Mouse (Mus musculus): ENCODE data around the gene Rfx2. TPM values are rescaled to one million over a fixed set of nuclear protein-coding genes. Genes with fewer than 3 reads are reported as not detected.

The Rfx2 gene
- polyA plus RNA-seq, 1 experiment from 2014 or later: 5.4 TPM

DNA sequence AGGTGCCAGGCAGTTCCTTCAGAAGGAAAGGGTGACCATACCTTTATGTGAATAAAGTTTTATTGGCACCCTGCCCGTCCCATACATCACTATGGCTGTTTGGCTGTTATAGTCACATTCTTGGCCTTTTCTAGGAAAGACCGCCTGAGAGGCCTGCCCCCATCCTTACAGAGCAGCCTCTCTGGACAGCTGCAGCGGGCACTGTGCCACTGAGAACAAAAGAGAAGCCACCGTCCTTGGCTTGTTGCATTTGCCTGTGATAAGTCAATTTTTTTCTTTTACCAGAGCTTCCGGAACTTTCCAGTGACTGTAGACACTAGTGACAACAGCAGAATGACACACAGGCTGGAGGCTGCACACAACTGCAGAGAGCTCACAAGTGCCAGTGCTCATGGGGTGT, 25.9 kb downstream of the Rfx2 start:
- Histone ChIP-seq H3K9ac (no peak overlapping the region), H3K27me3 (replicated peaks) (no peaks in the 10 kb centered on the region), H3K9me3 (no peaks in the 10 kb centered on the region), H3K27ac (no peak overlapping the region), H3K4me1 (peaks cover 4% of the 10 kb centered on the region), H3K4me3 (no peak overlapping the region), H3K36me3 (replicated peaks) (no peaks in the 10 kb centered on the region), H3K4me2 (no peak overlapping the region)
- ATAC-seq (replicated peaks): no peak
- 69% methylated on average over 5 of the region's 5 CpGs for WGBS

DNA sequence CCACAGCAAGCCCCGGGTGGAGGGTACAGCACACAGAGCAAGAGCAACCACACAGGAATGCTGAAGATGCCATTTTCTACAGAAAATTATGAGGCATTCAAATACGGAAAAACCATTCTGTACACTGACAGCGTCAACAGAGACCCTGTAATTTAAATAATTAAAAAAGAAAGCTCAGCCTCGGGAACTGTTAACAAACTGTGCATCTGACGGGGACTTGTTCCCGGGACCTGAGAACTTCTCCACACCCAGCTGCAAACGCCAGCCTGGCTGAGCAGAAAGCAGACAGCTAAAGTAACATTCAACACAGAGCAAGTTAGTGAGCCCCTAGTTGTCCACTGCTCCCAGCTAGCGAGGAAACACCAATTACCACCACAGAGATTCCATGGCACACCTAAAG, 28.7 kb downstream of the Rfx2 start:
- ATAC-seq (replicated peaks): no peak
- Histone ChIP-seq H3K4me2 (no peak overlapping the region), H3K9me3 (no peaks in the 10 kb centered on the region), H3K4me1 (no peaks in the 10 kb centered on the region), H3K27ac (no peak overlapping the region), H3K4me3 (no peak overlapping the region), H3K36me3 (replicated peaks) (no peaks in the 10 kb centered on the region), H3K27me3 (replicated peaks) (no peaks in the 10 kb centered on the region), H3K9ac (no peak overlapping the region)
- 83% methylated on average over 8 of the region's 8 CpGs for WGBS

DNA sequence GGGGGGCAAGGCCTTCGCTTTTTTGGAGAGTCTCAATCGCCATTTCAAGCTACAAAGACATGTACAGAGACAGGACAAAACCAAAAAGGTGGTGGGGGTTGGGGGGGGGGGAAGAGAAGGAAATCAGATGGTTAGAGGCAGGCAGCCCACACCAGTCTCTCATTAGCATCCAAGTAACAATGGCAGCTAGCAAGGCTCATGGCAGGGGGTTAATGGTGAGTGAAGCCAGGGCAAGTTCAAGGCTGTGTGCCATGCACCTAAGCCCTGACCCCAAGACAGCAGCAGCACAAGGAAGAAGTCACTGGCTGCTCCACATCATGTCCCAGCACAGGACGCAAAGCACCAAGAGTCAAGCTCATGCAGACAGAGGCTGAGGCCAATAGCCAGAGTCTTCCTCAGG, 31.5 kb downstream of the Rfx2 start:
- H3K4me2 ChIP-seq: no peak overlapping the region
- H3K9me3 ChIP-seq: no peaks in the 10 kb centered on the region
- H3K4me1 ChIP-seq: no peaks in the 10 kb centered on the region
- no peak overlapping the region for H3K4me3 ChIP-seq
- ATAC-seq (replicated peaks): no peak
- H3K27me3 ChIP-seq (replicated peaks): no peaks in the 10 kb centered on the region
- 64% methylated on average over 3 of the region's 3 CpGs for WGBS
- no peaks in the 10 kb centered on the region for H3K36me3 ChIP-seq (replicated peaks)
- H3K9ac ChIP-seq: no peak overlapping the region
- H3K27ac ChIP-seq: no peak overlapping the region

DNA sequence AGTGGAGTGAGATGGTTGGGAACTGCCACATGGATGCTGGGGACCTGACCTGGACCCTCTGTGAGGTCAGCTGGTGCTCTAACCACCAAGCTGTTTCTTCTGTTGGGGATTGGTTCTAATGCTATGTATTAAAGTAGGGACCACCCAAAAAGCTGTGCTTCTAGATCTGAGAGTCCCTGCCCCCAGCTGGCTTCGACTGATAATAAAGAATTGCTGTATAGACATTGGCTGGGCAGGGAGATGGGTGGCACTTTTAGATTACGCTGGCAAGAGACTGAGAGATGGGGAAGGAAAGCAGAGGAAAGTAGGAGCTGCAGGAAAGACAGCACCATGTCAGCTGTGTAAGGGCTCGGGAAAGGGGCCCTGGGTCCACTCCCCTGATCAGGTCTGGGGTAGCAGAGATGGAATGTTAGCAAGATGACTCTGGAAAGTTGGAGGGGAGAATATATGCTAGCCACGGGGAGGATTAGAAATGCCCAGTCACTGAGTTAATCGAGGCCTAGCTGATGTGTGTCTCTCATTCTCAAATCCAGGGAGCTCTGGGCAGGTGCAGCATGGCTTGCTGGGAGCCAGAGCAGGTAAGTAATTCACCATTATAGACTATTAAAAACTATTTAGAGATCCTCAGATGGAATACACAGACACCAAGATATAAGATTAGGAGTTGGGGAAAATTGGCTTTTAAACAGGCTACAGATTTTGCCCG, 37.0 kb downstream of the Rfx2 start:
- no peaks in the 10 kb centered on the region for H3K36me3 ChIP-seq (replicated peaks)
- no peaks in the 10 kb centered on the region for H3K9me3 ChIP-seq
- H3K4me1 ChIP-seq: no peaks in the 10 kb centered on the region
- no peak overlapping the region for H3K27ac ChIP-seq
- H3K9ac ChIP-seq: no peak overlapping the region
- no peak for ATAC-seq (replicated peaks)
- WGBS: 69% methylated on average over 6 of the region's 6 CpGs
- H3K27me3 ChIP-seq (replicated peaks): no peaks in the 10 kb centered on the region
- no peak overlapping the region for H3K4me2 ChIP-seq
- H3K4me3 ChIP-seq: no peak overlapping the region

DNA sequence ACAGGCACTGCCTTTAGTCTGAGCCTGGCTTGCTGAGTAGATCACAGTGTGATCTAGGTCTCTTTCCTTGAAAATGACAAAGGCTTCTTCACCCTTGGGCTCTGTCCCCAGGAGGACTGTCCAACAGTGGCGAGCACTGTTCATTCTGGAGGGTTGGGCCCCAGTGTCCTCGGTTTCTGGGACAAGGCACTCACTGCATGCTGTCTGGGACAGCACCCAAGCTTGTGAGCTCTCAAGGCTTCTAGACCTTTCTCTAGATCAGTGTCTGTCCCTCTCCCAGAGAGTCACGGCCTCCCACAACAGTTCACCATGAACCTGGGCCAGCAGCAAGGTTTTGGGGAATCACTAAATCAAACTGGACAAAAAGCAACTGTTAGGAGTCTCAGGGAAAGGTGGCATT, 38.2 kb downstream of the Rfx2 start:
- WGBS: 84% methylated on average over 3 of the region's 3 CpGs
- Histone ChIP-seq H3K4me2 (no peak overlapping the region), H3K27ac (no peak overlapping the region), H3K36me3 (replicated peaks) (no peaks in the 10 kb centered on the region), H3K4me1 (no peaks in the 10 kb centered on the region), H3K27me3 (replicated peaks) (no peaks in the 10 kb centered on the region), H3K9ac (no peak overlapping the region), H3K4me3 (no peak overlapping the region), H3K9me3 (no peaks in the 10 kb centered on the region)
- no peak for ATAC-seq (replicated peaks)

DNA sequence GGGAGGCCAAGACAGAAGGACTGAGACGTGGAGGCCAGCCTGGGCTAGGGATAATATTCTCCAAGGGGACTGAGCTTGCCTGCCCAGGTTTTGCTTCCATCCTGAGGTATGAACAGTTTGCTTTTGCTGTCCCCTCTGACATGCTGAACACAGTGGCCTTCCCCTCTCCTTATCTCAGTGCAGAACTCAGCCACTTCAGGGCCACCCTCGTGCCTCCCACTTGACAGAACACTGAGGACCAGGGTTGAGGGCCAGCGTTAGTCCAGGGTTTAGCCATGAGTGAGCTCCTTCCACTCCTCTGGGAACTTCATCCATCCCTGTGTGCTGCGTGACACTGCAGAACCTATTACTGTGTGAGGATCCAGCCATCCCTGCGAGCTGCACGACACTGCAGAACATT, 41.5 kb downstream of the Rfx2 start:
- 89% methylated on average over 6 of the region's 6 CpGs for WGBS
- H3K4me2 ChIP-seq: no peak overlapping the region
- H3K4me3 ChIP-seq: no peak overlapping the region
- H3K4me1 ChIP-seq: no peaks in the 10 kb centered on the region
- ATAC-seq (replicated peaks): no peak
- H3K9me3 ChIP-seq: no peaks in the 10 kb centered on the region
- H3K27ac ChIP-seq: no peak overlapping the region
- no peak overlapping the region for H3K9ac ChIP-seq
- no peaks in the 10 kb centered on the region for H3K27me3 ChIP-seq (replicated peaks)
- H3K36me3 ChIP-seq (replicated peaks): no peaks in the 10 kb centered on the region

DNA sequence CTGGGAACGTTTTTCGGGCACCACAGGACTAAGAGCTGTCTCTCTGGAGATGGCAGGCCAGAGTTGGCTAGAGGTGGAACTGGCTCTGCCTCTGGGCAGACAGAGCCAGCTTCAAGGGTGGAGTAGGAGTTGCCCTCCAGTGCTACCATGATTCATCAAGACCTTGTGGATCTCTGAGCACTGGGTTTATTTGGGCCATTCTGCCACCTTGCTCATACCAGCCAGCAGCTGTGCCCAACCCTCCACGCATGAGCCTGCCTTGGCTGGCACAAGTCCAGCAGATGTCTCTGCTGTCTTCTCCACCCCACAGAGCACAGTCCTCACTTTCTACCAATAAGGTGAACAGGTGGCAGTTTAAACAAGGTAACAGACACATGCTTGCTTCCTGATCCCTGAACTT, 41.9 kb downstream of the Rfx2 start:
- no peak for ATAC-seq (replicated peaks)
- no peaks in the 10 kb centered on the region for H3K36me3 ChIP-seq (replicated peaks)
- no peaks in the 10 kb centered on the region for H3K4me1 ChIP-seq
- no peak overlapping the region for H3K4me2 ChIP-seq
- H3K9ac ChIP-seq: no peak overlapping the region
- H3K9me3 ChIP-seq: no peaks in the 10 kb centered on the region
- no peaks in the 10 kb centered on the region for H3K27me3 ChIP-seq (replicated peaks)
- no peak overlapping the region for H3K4me3 ChIP-seq
- no peak overlapping the region for H3K27ac ChIP-seq
- WGBS: 77% methylated on average over 3 of the region's 3 CpGs

DNA sequence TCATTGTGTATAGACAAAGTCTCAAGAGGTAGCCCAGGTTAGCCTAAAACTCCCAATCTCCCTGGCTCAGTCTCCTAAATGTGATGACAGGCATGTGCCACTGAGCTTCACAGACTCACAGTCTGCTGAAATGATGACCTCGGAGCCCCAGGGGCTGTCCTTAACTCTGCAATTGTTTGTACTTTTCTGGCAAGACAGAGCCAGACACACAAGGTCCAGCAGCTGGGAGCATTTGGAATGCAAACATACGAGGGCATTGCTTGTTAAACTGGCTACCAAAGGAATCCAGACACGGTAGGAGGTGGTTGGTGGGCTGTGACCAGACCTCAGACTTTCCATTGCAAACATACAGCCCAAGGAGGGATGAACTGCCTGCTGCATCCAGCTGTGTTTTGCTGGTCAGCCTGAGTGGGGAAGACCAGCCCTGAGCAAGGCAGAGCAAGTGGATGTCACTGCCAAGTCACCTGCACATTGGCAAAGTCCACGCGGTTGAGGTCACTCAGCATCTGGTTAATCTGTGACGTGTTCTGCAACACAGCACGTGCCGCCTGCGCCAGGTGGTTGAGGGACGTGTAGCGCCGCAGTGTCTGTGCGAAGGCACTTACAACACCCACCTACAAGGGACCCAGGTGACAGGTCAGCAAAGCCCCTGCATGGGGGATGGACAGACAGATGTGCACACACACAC, 50.4 kb downstream of the Rfx2 start:
- Histone ChIP-seq H3K4me3 (no peak overlapping the region), H3K27me3 (replicated peaks) (no peaks in the 10 kb centered on the region), H3K4me1 (no peaks in the 10 kb centered on the region), H3K9me3 (no peaks in the 10 kb centered on the region), H3K9ac (no peak overlapping the region), H3K36me3 (replicated peaks) (no peaks in the 10 kb centered on the region), H3K27ac (no peak overlapping the region), H3K4me2 (no peak overlapping the region)
- ATAC-seq (replicated peaks): no peak
- WGBS: 89% methylated on average over 13 of the region's 13 CpGs

DNA sequence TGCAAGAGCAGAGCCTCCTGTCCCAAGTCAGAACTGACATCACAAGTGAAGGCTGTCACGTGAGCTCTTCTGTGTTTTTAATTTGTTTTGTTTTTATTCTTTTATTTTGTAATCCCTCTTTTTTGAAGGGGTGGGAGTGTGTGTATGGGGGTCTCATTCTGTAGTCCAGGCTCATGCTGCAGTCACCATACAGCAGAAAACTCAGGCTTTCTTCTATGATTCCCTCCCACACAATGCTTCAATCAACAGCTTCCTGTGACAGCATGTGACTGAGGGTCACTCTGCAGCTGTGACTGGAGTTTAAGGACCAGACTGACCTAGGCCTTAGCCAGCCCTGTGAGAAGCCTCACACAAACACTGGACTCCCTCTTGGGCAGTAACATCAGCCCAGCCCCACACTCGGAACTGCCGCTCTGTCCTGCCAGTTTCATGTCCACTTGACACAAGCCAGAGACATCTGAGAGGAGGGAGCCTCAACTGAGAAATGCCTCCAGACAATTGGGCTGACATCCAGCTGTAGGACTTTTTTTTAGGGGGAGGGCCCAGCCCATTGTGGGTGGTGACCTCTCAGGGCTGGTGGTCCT, 51.9 kb downstream of the Rfx2 start:
- Histone ChIP-seq H3K27ac (no peak overlapping the region), H3K9ac (no peak overlapping the region), H3K36me3 (replicated peaks) (no peaks in the 10 kb centered on the region), H3K27me3 (replicated peaks) (no peaks in the 10 kb centered on the region), H3K4me2 (no peak overlapping the region), H3K4me1 (no peaks in the 10 kb centered on the region), H3K9me3 (no peaks in the 10 kb centered on the region), H3K4me3 (no peak overlapping the region)
- ATAC-seq (replicated peaks): no peak
- WGBS: 37% methylated on average over 3 of the region's 3 CpGs

DNA sequence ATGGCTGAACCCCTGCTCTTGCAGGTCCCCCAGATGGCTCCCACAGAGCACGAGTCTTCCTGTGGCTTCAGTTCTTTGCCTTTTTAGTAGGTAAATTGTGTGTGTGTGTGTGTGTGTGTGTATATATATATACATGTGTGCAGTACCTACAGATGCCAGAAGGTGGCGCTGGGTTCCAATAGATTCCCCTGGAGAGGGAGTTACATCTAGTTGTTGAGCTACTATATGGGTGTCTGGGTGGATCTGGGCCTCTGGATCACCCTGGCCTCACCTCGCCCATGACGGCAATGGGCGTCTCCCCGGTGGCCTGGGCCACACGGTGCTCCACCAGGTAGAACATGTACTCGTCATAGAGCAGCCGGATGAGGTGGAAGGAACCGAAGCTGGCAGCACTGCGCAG, 53.2 kb downstream of the Rfx2 start:
- no peak for ATAC-seq (replicated peaks)
- 88% methylated on average over 11 of the region's 11 CpGs for WGBS

DNA sequence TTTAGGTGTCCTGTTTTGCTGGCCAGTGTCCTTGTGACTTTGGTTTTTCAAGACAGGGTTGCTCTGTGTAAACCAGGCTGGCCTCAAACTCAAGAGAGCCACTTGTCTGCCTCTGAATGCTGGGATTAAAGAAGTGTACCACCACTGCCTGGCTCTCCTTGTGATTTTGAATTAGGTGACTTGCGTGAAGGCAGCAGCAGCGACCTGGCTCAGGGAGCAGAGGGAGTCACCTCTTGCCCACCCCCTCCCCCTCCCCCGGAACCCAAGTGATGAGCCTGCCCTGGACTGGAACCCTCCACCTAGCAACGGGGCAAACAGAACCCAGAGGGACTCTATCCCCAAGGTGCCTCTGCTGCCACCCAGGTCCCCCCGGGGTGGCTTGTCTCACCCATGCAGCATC, 60.9 kb downstream of the Rfx2 start, which contains the start of gene Prr22:
Prr22 (plus strand) TSS at position 301 of the 400 bp plus-strand sequence.
- Histone ChIP-seq H3K27ac (no peak within 1 kb of the TSS), H3K27me3 (replicated peaks) (no peaks in the 10 kb centered on the region), H3K9ac (no peak within 1 kb of the TSS), H3K4me3 (no peak within 1 kb of the TSS), H3K4me2 (no peak within 1 kb of the TSS), H3K4me1 (peaks cover 7% of the 10 kb centered on the region), H3K36me3 (replicated peaks) (peaks cover 30% of the 10 kb centered on the region; the same call in 1 of the 2 replicates), H3K9me3 (no peaks in the 10 kb centered on the region)
- no peak for ATAC-seq (replicated peaks)
- WGBS: 94% methylated on average over 5 of the region's 5 CpGs

More for the DNA sequence above, 53.2 kb downstream of the Rfx2 start:
- H3K4me3 ChIP-seq: no peak overlapping the region
- no peaks in the 10 kb centered on the region for H3K4me1 ChIP-seq
- H3K9ac ChIP-seq: no peak overlapping the region
- no peaks in the 10 kb centered on the region for H3K27me3 ChIP-seq (replicated peaks)
- H3K9me3 ChIP-seq: no peaks in the 10 kb centered on the region
- no peak overlapping the region for H3K27ac ChIP-seq
- H3K4me2 ChIP-seq: no peak overlapping the region
- no peaks in the 10 kb centered on the region for H3K36me3 ChIP-seq (replicated peaks)

DNA sequence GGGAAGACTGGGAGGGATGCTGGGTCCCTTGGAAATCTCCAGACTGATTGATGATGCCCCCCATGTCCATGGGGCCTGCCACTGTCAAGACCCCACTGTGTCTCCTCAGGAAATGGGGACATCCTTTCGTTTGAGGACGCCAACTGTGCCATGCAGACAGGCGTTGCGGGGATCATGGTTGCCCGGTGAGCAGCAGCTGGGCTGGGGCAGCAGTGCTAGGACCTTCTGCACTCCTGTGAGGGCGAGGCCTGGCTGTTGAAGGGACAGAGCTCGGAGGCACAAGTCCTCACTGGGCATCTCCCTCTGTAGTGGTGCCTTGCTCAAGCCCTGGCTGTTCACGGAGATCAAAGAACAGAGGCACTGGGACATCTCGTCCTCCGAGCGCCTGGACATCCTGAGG, 61.9 kb downstream of the Rfx2 start:
- Histone ChIP-seq H3K4me1 (peaks cover 11% of the 10 kb centered on the region), H3K9me3 (no peaks in the 10 kb centered on the region), H3K36me3 (replicated peaks) (peaks cover 30% of the 10 kb centered on the region; the same call in 1 of the 2 replicates), H3K4me3 (no peak overlapping the region), H3K27me3 (replicated peaks) (no peaks in the 10 kb centered on the region), H3K4me2 (no peak overlapping the region), H3K27ac (no peak overlapping the region), H3K9ac (no peak overlapping the region)
- no peak for ATAC-seq (replicated peaks)
- 97% methylated on average over 11 of the region's 11 CpGs for WGBS

Data from midbrain, embryonic 15.5 days (tissue).